Mouse (Mus musculus): ENCODE measurements around the gene Cdkn3.
"Not testable (repeated sequence)": the region's sequence is repeated elsewhere in the genome, so short reads cannot be mapped to it uniquely, and the experiment has no call there.

Gene Cdkn3

GRCm38 (mm10) chr14:46782187-46782828, 22.0 kb downstream of the Cdkn3 start:
- no peak for DNase-seq (ENCODE audit: low read depth in 2 of 2, low spot score in 2 of 2)

- no peak for DNase-seq (ENCODE audit: low read depth in 2 of 2, low spot score in 2 of 2)
Observed at GRCm38 (mm10) chr14:46783327-46783926, 23.1 kb downstream of the Cdkn3 start.

- no peak for DNase-seq (ENCODE audit: low read depth in 2 of 2, low spot score in 2 of 2)
Observed at GRCm38 (mm10) chr14:46785247-46785646, 24.9 kb downstream of the Cdkn3 start.

- no peak for DNase-seq (ENCODE audit: low read depth in 2 of 2, low spot score in 2 of 2)
Observed at GRCm38 (mm10) chr14:46787454-46787786, 27.1 kb downstream of the Cdkn3 start.

- peak; percentile 88 to 92 for DNase-seq (ENCODE audit: low read depth in 2 of 2, low spot score in 2 of 2)
Observed at GRCm38 (mm10) chr14:46787787-46788504, 27.6 kb downstream of the Cdkn3 start, which contains the start of gene Cnih1. Cnih1 (minus strand) TSS chr14:46788411.

- no peak for DNase-seq (ENCODE audit: low read depth in 2 of 2, low spot score in 2 of 2)
Observed at GRCm38 (mm10) chr14:46788505-46788901, 28.2 kb downstream of the Cdkn3 start.

GRCm38 (mm10) chr14:46790303-46790702, 30.0 kb downstream of the Cdkn3 start:
- peak; percentile 21 to 37 for DNase-seq (ENCODE audit: low read depth in 2 of 2, low spot score in 2 of 2)

GRCm38 (mm10) chr14:46790723-46791122, 30.4 kb downstream of the Cdkn3 start:
- no peak for DNase-seq (ENCODE audit: low read depth in 2 of 2, low spot score in 2 of 2)

GRCm38 (mm10) chr14:46794157-46794556, 33.8 kb downstream of the Cdkn3 start:
- no peak for DNase-seq (ENCODE audit: low read depth in 2 of 2, low spot score in 2 of 2)

GRCm38 (mm10) chr14:46800684-46801345, 40.5 kb downstream of the Cdkn3 start:
- DNase-seq (ENCODE audit: low read depth in 2 of 2, low spot score in 2 of 2) = no peak

- no peak for DNase-seq (ENCODE audit: low read depth in 2 of 2, low spot score in 2 of 2)
Observed at GRCm38 (mm10) chr14:46803259-46803658, 42.9 kb downstream of the Cdkn3 start.

GRCm38 (mm10) chr14:46803791-46804190, 43.5 kb downstream of the Cdkn3 start:
- DNase-seq (ENCODE audit: low read depth in 2 of 2, low spot score in 2 of 2) = no peak

GRCm38 (mm10) chr14:46806186-46806585, 45.8 kb downstream of the Cdkn3 start:
- DNase-seq (ENCODE audit: low read depth in 2 of 2, low spot score in 2 of 2) = no peak

- DNase-seq (ENCODE audit: low read depth in 2 of 2, low spot score in 2 of 2) = no peak
Observed at GRCm38 (mm10) chr14:46807927-46808326, 47.6 kb downstream of the Cdkn3 start.

GRCm38 (mm10) chr14:46815640-46816039, 55.3 kb downstream of the Cdkn3 start:
- DNase-seq (ENCODE audit: low read depth in 2 of 2, low spot score in 2 of 2) = no peak

- DNase-seq (ENCODE audit: low read depth in 2 of 2, low spot score in 2 of 2) = no peak
Observed at GRCm38 (mm10) chr14:46816916-46817622, 56.7 kb downstream of the Cdkn3 start.

GRCm38 (mm10) chr14:46818743-46819142, 58.4 kb downstream of the Cdkn3 start:
- DNase-seq (ENCODE audit: low read depth in 2 of 2, low spot score in 2 of 2) = no peak

GRCm38 (mm10) chr14:46819961-46820360, 59.6 kb downstream of the Cdkn3 start:
- not testable (repeated sequence) for DNase-seq (ENCODE audit: low read depth in 2 of 2, low spot score in 2 of 2)
